Mouse (Mus musculus) small intestine, adult 2 months (tissue): ENCODE measurements around the gene Tcn2. TPM values are rescaled to one million over a fixed set of nuclear protein-coding genes. Genes with fewer than 3 reads are reported as not detected.

Experiments
- H3K27ac ChIP-seq: fragments of 200-500 bp; 2 replicates; pipeline ENCODE4 v1.5.1; 2012; ENCODE audit warnings: low read depth, low read length, control low read depth, inconsistent platforms; ENCODE audit not compliant: insufficient read depth
- H3K27me3 ChIP-seq: fragments of 200-500 bp; 2 replicates; pipeline ENCODE4 v1.6.1; 2012; ENCODE audit warnings: mild to moderate bottlenecking, moderate library complexity, low read length, inconsistent platforms; ENCODE audit not compliant: control insufficient read depth, insufficient read depth
- H3K36me3 ChIP-seq: fragments of 200-500 bp; 2 replicates; pipeline ENCODE4 v1.6.1; 2012; ENCODE audit warnings: mild to moderate bottlenecking, low read length, control low read depth, inconsistent platforms; ENCODE audit not compliant: control insufficient read depth, insufficient read depth
- H3K4me1 ChIP-seq: fragments of 200-500 bp; 2 replicates; pipeline ENCODE4 v1.6.1; 2012; ENCODE audit warnings: low read length, inconsistent platforms, mixed read lengths; ENCODE audit not compliant: control insufficient read depth, insufficient read depth, insufficient read length
- H3K4me3 ChIP-seq: fragments of 200-500 bp; 2 replicates; pipeline ENCODE4 v1.5.1; 2012; ENCODE audit warnings: low read depth, mild to moderate bottlenecking, control low read depth, inconsistent platforms, low read length, moderate library complexity
- CTCF ChIP-seq: fragments of 200-500 bp; IDR thresholded peaks from 2 replicates; pipeline ENCODE4 v1.5.1; 2012; ENCODE audit warnings: low read depth, mild to moderate bottlenecking, control low read depth, inconsistent platforms, low read length, moderate library complexity, mixed read lengths; ENCODE audit not compliant: insufficient replicate concordance, insufficient read length; ENCODE audit errors: extremely low read depth
- POLR2A ChIP-seq: fragments of 200-500 bp; IDR thresholded peaks from 2 replicates; pipeline ENCODE4 v1.6.1; 2012; ENCODE audit warnings: low read depth, mild to moderate bottlenecking, control low read depth, inconsistent platforms, low read length, moderate library complexity
- WGBS: fragments of 180-500 bp; shearing (Covaris S2); methylation state at CpG from one replicate; pipeline ENCODE4 v1.1.7; 2018; 5-methylcytosine and 5-hydroxymethylcytosine counted together
- polyA plus RNA-seq: library from polyadenylated mRNA; depleted of rRNA; stranded (reverse); fragments of >200 nt; gene quantifications from 2 replicates; pipeline ENCODE4 v1.2.3, GENCODE M21; 2012

The Tcn2 gene
- polyA plus RNA-seq, 1 experiment = 452 TPM

DNA sequence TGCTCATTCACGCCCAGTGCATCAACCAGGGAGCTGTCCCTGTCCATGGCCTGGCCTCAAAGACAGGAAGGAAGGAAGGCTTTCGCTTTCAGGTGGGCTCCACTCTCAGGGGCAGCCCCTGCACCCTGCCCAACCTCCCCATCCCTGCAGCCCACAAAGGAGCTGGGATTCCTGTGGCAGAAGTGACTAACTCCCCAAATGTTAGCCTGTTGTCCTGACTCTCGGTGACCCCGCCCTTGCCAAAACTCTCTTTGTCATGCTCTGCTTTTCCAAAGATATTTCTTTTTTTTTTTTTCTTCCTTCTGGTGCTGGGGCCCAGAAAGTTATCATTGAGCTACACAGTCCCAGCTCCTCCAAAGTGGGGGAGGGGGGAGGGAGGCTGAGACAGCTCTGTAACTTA lies 22.7 kb downstream of the Tcn2 start:
- no peak for TF ChIP-seq CTCF
- TF ChIP-seq POLR2A = no peak
- no peak overlapping the region for H3K4me3 ChIP-seq
- no peaks in the 10 kb centered on the region for H3K36me3 ChIP-seq
- 92% methylated on average over 4 of the region's 4 CpGs for whole genome bisulfite sequencing
- no peak overlapping the region for H3K27ac ChIP-seq
- H3K27me3 ChIP-seq = no peaks in the 10 kb centered on the region
- peaks cover 9% of the 10 kb centered on the region for H3K4me1 ChIP-seq

DNA sequence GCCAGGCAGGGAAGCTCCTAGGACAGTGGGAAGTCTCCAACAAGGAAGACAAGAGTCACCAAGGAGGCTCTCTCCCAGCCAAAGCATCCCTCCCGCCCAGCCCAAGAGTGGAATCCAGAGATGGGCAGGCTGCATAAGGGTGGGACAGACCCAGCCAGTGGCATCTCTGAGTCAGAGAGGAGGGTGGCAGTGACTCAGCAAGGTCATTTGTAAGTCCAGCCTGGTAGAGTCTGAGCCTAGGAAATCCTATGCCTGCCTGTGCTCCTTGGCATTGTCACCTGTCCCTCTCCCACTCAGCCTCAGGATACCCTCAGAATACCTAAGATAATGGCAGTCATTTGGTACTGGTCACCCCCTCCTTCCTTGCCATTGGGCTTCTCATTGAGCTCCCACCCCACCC lies 26.5 kb downstream of the Tcn2 start:
- no peak overlapping the region for H3K4me3 ChIP-seq
- H3K27ac ChIP-seq = no peak overlapping the region
- H3K4me1 ChIP-seq = no peaks in the 10 kb centered on the region
- H3K36me3 ChIP-seq = no peaks in the 10 kb centered on the region
- TF ChIP-seq CTCF (no peak), POLR2A (no peak)
- no peaks in the 10 kb centered on the region for H3K27me3 ChIP-seq
- WGBS = 91% methylated on average over 1 of the region's 1 CpGs

DNA sequence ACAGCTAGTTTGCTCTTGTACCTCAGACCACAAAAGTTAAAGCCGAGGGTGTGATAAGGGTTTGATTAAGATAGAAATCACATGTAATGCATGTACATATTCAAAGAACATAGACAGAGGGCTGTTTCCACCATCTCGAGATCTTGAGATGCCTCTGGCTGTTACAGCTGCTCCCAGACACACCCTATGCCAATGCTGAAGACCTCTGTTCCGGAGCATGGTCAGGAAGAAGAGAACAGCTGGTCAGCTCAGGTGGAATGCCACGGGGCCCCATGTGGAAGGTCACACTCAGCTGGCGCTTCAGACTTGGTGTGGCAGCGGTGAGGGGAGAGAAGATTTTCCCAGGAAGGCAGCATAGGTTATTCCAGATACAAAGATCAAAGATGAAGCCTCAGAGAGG lies 27.3 kb downstream of the Tcn2 start:
- H3K36me3 ChIP-seq = no peaks in the 10 kb centered on the region
- H3K27ac ChIP-seq = no peak overlapping the region
- H3K4me1 ChIP-seq = no peaks in the 10 kb centered on the region
- no peak overlapping the region for H3K4me3 ChIP-seq
- 58% methylated on average over 6 of the region's 6 CpGs for WGBS
- TF ChIP-seq POLR2A (no peak), CTCF (no peak)
- no peaks in the 10 kb centered on the region for H3K27me3 ChIP-seq

DNA sequence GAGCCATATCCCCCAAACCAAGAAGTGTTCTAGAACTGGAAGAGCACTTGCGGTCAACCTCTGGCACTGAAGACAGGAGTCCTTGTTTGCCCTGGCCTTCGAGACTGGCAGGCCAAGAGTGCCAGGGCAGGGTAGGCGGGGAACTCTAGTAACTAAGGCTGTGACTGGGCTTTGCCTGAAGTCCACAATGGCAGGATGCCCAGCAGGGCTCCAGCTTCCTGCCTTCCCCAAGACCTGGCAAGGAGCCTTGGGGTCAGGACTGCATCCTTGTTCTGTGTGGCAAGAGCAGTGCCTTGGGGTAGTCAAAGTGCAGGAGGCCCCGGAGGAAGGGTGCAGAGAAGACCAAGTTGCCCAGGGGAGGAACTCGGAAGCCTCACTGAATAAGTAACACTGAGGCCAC lies 28.9 kb downstream of the Tcn2 start:
- no peaks in the 10 kb centered on the region for H3K27me3 ChIP-seq
- H3K27ac ChIP-seq = no peak overlapping the region
- H3K36me3 ChIP-seq = no peaks in the 10 kb centered on the region
- no peak overlapping the region for H3K4me3 ChIP-seq
- H3K4me1 ChIP-seq = no peaks in the 10 kb centered on the region
- no peak for TF ChIP-seq CTCF
- TF ChIP-seq POLR2A = no peak
- 29% methylated on average over 5 of the region's 5 CpGs for WGBS

DNA sequence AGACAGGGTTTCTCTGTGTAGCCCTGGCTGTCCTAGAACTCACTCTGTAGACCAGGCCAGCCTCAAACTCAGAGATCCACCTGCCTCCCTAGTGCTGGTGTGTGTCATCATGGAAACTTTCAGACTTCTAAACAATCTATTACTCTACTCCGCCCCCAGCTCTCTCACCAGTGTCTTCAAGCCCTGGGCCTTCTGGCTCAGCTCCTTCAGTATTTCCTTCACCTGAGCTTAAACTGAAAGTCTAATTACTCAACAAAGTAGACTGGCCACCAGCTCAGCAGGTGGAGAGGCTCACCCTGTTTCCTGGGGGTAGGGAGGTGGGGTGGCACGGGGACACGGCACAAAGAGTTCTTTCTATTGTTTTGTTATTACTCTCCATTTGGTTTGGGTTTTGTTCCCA lies 29.4 kb downstream of the Tcn2 start:
- WGBS = 60% methylated on average over 3 of the region's 3 CpGs
- no peak overlapping the region for H3K4me3 ChIP-seq

DNA sequence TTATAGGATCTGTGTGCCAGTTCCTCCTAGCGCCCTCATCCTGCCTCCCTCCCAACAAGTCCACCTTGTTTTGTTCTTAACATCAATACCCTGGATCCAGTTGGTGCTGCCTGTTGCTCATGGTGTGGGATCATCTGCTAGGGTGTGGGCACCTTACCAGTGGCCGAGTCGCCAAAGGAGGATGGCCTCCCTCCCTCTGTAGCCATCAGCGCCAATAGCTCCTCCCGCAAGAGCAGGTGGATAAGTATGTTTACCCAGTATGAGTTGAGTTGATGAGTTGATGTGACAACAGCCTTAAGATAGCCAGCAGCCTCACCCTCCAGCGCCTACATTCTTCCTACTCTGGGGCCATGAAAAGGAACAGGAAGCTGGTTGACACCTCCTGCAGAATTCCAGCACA lies 31.7 kb downstream of the Tcn2 start:
- 37% methylated on average over 6 of the region's 6 CpGs for WGBS
- no peaks in the 10 kb centered on the region for H3K27me3 ChIP-seq
- no peaks in the 10 kb centered on the region for H3K4me1 ChIP-seq
- no peak for TF ChIP-seq POLR2A
- no peak for TF ChIP-seq CTCF
- H3K4me3 ChIP-seq = no peak overlapping the region
- H3K36me3 ChIP-seq = no peaks in the 10 kb centered on the region
- H3K27ac ChIP-seq = no peak overlapping the region

More for the DNA sequence above, 29.4 kb downstream of the Tcn2 start:
- H3K27me3 ChIP-seq = no peaks in the 10 kb centered on the region
- TF ChIP-seq CTCF (no peak), POLR2A (no peak)
- H3K36me3 ChIP-seq = no peaks in the 10 kb centered on the region
- no peak overlapping the region for H3K27ac ChIP-seq
- H3K4me1 ChIP-seq = no peaks in the 10 kb centered on the region

DNA sequence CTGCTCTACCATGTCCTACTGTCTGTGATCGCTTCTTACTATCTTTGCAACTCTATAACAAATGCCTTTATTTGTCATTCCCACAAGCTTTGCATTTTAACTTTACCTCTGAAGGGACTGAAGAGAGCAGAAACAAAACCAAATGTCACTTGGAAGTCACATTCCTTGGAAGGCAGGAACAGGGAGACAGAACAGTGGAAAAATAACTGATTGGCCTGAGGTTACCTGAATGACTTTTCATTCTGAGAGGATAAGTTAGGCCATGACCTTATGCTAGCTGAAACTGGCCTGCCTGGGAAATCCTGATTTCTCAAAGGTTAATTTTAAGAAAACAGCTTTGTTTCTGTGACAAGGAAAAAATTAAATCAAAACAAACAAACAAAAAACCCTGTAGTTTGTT lies 36.0 kb downstream of the Tcn2 start:
- no peaks in the 10 kb centered on the region for H3K36me3 ChIP-seq
- no peak overlapping the region for H3K27ac ChIP-seq
- no peaks in the 10 kb centered on the region for H3K27me3 ChIP-seq
- no peak overlapping the region for H3K4me3 ChIP-seq
- TF ChIP-seq CTCF = no peak
- TF ChIP-seq POLR2A = no peak
- 35% methylated on average over 1 of the region's 1 CpGs for WGBS
- no peaks in the 10 kb centered on the region for H3K4me1 ChIP-seq

DNA sequence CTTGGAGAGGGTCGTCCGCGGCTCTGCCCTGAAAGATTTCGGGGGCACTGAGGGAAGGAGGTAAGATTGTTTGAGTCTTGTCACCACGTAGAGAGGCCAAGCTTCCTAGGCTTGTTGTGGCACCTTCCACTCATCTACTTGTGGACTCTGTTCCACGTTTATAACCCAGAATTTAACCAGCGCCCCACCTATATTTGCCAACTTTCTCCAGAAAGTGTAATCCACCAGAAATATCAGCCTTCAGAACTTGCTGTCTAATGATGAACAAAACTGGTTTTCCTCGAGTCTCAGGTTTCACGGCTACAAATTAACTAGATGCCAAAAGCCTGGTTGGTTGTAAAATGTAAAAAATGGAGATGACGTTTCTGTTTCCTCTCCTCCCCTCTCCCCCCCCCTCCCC lies 36.5 kb downstream of the Tcn2 start:
- Histone ChIP-seq H3K4me1 (no peaks in the 10 kb centered on the region), H3K27me3 (no peaks in the 10 kb centered on the region), H3K4me3 (peak overlapping the region; percentile 60), H3K27ac (peak overlapping the region; percentile 72), H3K36me3 (no peaks in the 10 kb centered on the region)
- under 1% methylated on average over 10 of the region's 10 CpGs for WGBS
- TF ChIP-seq CTCF (no peak), POLR2A (no peak)
